Mouse (Mus musculus) ES-Bruce4 (cell line): ENCODE results near the gene Siglech. TPM values are rescaled to one million over a fixed set of nuclear protein-coding genes. Genes with fewer than 3 reads are reported as not detected.

ENCODE experiments used
- H3K27ac ChIP-seq: 2 replicates; pipeline ENCODE4 v1.5.1; 2012; ENCODE audit warnings: low read length, inconsistent platforms; ENCODE audit not compliant: insufficient read depth
- H3K27me3 ChIP-seq: 2 replicates; pipeline ENCODE4 v1.6.1; 2012; ENCODE audit warnings: mild to moderate bottlenecking, low read length, inconsistent platforms; ENCODE audit not compliant: control insufficient read depth, poor library complexity, insufficient read depth, severe bottlenecking
- H3K36me3 ChIP-seq: 2 replicates; pipeline ENCODE4 v1.6.1; 2012; ENCODE audit warnings: inconsistent platforms, mild to moderate bottlenecking, low read length, moderate library complexity; ENCODE audit not compliant: control insufficient read depth, poor library complexity, insufficient read depth, severe bottlenecking
- H3K4me1 ChIP-seq: one replicate; pipeline ENCODE4 v1.8.1; 2011; ENCODE audit warnings: low read length; ENCODE audit not compliant: control insufficient read depth, insufficient read depth
- H3K4me3 ChIP-seq: 2 replicates; pipeline ENCODE4 v1.5.1; 2011; ENCODE audit warnings: low read depth, mild to moderate bottlenecking, low read length
- H3K9ac ChIP-seq: 2 replicates; pipeline ENCODE4 v1.6.1; 2012; ENCODE audit warnings: low read depth, mild to moderate bottlenecking, inconsistent platforms; ENCODE audit not compliant: poor library complexity, severe bottlenecking
- H3K9me3 ChIP-seq: replicated peaks from 2 replicates; pipeline ENCODE4 v1.6.1; 2012; ENCODE audit warnings: mild to moderate bottlenecking, low read length, inconsistent platforms; ENCODE audit not compliant: control insufficient read depth, poor library complexity, insufficient read depth, severe bottlenecking
- CTCF ChIP-seq: IDR thresholded peaks from one replicate; pipeline ENCODE4 v1.8.1; 2011; ENCODE audit warnings: low read depth, low read length
- EP300 ChIP-seq: IDR thresholded peaks from 2 replicates; pipeline ENCODE4 v1.6.1; 2011; ENCODE audit warnings: low read depth, low read length; ENCODE audit not compliant: insufficient read depth
- POLR2A ChIP-seq: IDR thresholded peaks from one replicate; pipeline ENCODE4 v1.8.1; 2011; ENCODE audit warnings: low read length; ENCODE audit not compliant: insufficient read depth
- polyA plus RNA-seq: library from polyadenylated mRNA; stranded (reverse); fragments of >200 nt; gene quantifications from 2 replicates; pipeline ENCODE4 v1.2.4, GENCODE M21; 2011; ENCODE audit warnings: low read depth; ENCODE audit not compliant: missing spikeins, insufficient read depth, insufficient read length

The Siglech gene
- polyA plus RNA-seq, 1 experiment = not detected

GRCm38 (mm10) chr7:55792280-55792679, 24.3 kb downstream of the Siglech start:
- no peak overlapping the region for H3K4me3 ChIP-seq
- H3K27me3 ChIP-seq = no peaks in the 10 kb centered on the region
- H3K27ac ChIP-seq = no peak overlapping the region
- peaks cover 3% of the 10 kb centered on the region for H3K4me1 ChIP-seq
- H3K9ac ChIP-seq = no peak overlapping the region
- H3K36me3 ChIP-seq = peaks cover 9% of the 10 kb centered on the region
- TF ChIP-seq POLR2A = no peak
- no peak for TF ChIP-seq EP300
- no peak for TF ChIP-seq CTCF
- H3K9me3 ChIP-seq = no peaks in the 10 kb centered on the region

DNA sequence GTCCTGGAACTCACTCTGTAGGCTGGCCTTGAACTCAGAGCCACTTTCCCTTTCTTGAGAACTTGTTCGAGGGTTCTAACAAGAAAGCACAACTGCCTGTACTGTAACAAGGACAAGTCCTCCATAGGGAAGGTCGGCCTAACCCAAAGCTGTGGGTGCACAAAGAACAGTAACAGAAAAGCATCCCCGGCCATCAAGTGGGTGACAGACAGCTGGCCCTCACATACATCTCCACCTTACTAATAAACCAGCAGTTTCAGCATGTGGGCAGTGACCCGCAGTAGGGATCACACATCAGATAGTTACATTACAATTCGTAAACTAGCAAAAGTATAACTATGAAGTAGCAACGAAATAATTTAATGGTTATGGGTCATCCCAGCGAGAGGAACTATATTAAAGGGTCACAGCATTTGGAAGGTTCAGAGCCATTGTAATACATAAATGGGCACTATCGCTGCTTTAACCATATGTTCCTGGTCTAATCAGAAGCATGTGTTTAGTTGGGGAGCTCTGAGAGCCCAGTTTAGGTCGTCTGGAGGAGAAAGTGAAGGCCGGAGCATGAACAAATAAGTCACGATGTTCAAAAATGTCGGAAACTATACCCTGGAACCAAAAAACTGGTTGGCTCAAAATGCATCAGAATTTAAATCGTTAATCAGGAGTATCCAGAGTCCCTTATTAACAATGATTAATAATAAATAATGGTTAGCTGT, 25.4 kb downstream of the Siglech start:
- Histone ChIP-seq H3K4me3 (peak overlapping the region; percentile 83), H3K4me1 (peaks cover 3% of the 10 kb centered on the region), H3K9me3 (no peaks in the 10 kb centered on the region), H3K36me3 (peaks cover 16% of the 10 kb centered on the region), H3K27me3 (no peaks in the 10 kb centered on the region), H3K9ac (peak overlapping the region; percentile 81), H3K27ac (no peak overlapping the region)
- no peak for TF ChIP-seq POLR2A
- no peak for TF ChIP-seq EP300

- Histone ChIP-seq H3K27ac (no peak within 1 kb of the TSS), H3K4me3 (peak within 1 kb of the TSS; percentile 83), H3K9me3 (no peaks in the 10 kb centered on the region), H3K36me3 (peaks cover 20% of the 10 kb centered on the region), H3K9ac (peak within 1 kb of the TSS; percentile 87), H3K4me1 (peaks cover 3% of the 10 kb centered on the region), H3K27me3 (no peaks in the 10 kb centered on the region)
- TF ChIP-seq EP300 (no peak), POLR2A (peak; percentile 80)
Measured at GRCm38 (mm10) chr7:55793952-55794603, 26.1 kb downstream of the Siglech start, which contains the start of gene Tubgcp5. Tubgcp5 (plus strand) TSS chr7:55794154.

DNA sequence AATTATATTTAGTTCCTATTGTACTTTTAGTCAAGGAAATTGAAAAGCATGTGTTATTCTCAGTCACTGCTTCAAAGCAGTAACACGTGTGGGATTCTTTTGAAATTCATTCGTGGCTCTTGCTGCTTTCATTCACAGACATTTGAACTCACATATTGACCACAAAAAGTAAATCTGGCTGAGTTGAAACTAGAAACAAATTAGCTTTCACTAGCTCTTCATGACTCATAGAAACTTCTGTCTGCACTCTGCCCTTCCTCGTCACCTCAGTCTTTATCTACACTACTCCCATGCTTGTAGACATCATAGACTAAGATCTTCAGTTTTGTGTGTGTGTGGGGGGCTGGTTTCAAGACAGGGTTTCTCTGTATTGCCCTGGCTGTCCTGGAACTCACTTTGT, 32.0 kb downstream of the Siglech start:
- H3K36me3 ChIP-seq = peaks cover 46% of the 10 kb centered on the region
- no peak overlapping the region for H3K4me3 ChIP-seq
- H3K9ac ChIP-seq = no peak overlapping the region
- H3K27me3 ChIP-seq = no peaks in the 10 kb centered on the region
- no peak for TF ChIP-seq CTCF
- TF ChIP-seq EP300 = no peak
- no peak for TF ChIP-seq POLR2A
- H3K27ac ChIP-seq = no peak overlapping the region
- H3K4me1 ChIP-seq = peaks cover 2% of the 10 kb centered on the region
- H3K9me3 ChIP-seq = no peaks in the 10 kb centered on the region

- TF ChIP-seq EP300 = no peak
- TF ChIP-seq CTCF = no peak
- H3K27ac ChIP-seq = no peak overlapping the region
- H3K9ac ChIP-seq = no peak overlapping the region
- H3K9me3 ChIP-seq = no peaks in the 10 kb centered on the region
- H3K4me1 ChIP-seq = no peaks in the 10 kb centered on the region
- H3K27me3 ChIP-seq = no peaks in the 10 kb centered on the region
- no peak overlapping the region for H3K4me3 ChIP-seq
- peaks cover 46% of the 10 kb centered on the region for H3K36me3 ChIP-seq
Measured at GRCm38 (mm10) chr7:55809967-55810366, 42.0 kb downstream of the Siglech start.

DNA sequence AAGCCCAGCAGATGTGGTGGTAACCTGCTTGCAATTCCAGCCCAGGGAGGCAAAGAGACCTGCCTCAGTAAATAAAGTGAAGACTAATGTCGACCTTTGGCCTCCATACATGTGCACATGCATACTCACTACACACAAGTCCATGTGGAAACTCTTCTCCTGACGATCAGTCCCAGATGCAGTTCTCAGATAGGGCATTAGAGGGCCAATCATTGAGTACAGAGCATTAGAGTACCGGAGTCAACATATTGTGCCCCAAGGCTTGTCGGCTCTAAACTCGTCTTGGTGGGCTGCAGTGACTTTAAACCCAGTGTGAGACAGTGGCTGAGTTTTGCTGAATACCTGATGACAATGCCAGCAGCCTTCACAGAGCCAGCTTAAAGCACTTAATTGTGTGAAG, 56.5 kb downstream of the Siglech start:
- no peak overlapping the region for H3K9ac ChIP-seq
- peaks cover 19% of the 10 kb centered on the region for H3K36me3 ChIP-seq
- H3K27me3 ChIP-seq = no peaks in the 10 kb centered on the region
- no peak overlapping the region for H3K4me3 ChIP-seq
- H3K4me1 ChIP-seq = no peaks in the 10 kb centered on the region
- H3K9me3 ChIP-seq = no peaks in the 10 kb centered on the region
- no peak for TF ChIP-seq EP300
- TF ChIP-seq POLR2A = no peak
- no peak for TF ChIP-seq CTCF
- H3K27ac ChIP-seq = no peak overlapping the region
